Mouse (Mus musculus): ENCODE measurements around the gene Cyp4a31. TPM values are rescaled to one million over a fixed set of nuclear protein-coding genes. Genes with fewer than 3 reads are reported as not detected.
"Not testable (repeated sequence)": the region's sequence is repeated elsewhere in the genome, so short reads cannot be mapped to it uniquely, and the experiment has no call there.

Cyp4a31 gene
- not detected in 3 replicates for total RNA-seq (2017)

DNA sequence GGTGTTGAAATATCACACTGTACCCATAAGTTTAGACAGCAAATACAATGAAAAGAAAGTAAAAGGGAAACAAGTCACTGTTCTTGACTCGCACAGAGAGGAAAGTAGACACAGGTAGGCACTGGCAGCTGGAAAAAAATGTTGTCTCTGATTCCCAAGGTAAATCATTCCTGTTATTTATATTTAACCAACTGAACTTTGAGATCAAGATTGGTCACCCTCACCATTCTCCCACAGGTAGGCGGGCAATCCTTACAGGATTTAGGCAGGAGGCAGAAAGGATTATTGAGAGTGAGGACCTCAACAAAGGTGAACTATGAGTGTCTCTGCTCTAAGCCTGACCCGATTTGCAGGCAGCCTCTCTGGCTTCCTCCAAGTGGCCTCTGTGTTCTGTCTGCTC, at the start of gene Cyp4a31:
Cyp4a31 (plus strand) TSS at position 249 of the 400 bp plus-strand sequence.
- ATAC-seq (replicated peaks; ENCODE audit: insufficient number of reproducible peaks, low FRiP score, low TSS enrichment, poor library complexity, severe bottlenecking): no peak

- ATAC-seq (replicated peaks; ENCODE audit: insufficient number of reproducible peaks, low FRiP score, low TSS enrichment, poor library complexity, severe bottlenecking): not testable (repeated sequence)
Observed at GRCm38 (mm10) chr4:115513964-115514363, 49.5 kb upstream of the Cyp4a31 start.

- ATAC-seq (replicated peaks; ENCODE audit: insufficient number of reproducible peaks, low FRiP score, low TSS enrichment, poor library complexity, severe bottlenecking): not testable (repeated sequence)
Observed at GRCm38 (mm10) chr4:115518000-115518399, 45.4 kb upstream of the Cyp4a31 start, which contains the start of gene Cyp4a10. Gene Cyp4a10 (plus strand): TSS chr4:115518264.

GRCm38 (mm10) chr4:115519444-115519843, 44.0 kb upstream of the Cyp4a31 start:
- no peak for ATAC-seq (replicated peaks; ENCODE audit: insufficient number of reproducible peaks, low FRiP score, low TSS enrichment, poor library complexity, severe bottlenecking)

DNA sequence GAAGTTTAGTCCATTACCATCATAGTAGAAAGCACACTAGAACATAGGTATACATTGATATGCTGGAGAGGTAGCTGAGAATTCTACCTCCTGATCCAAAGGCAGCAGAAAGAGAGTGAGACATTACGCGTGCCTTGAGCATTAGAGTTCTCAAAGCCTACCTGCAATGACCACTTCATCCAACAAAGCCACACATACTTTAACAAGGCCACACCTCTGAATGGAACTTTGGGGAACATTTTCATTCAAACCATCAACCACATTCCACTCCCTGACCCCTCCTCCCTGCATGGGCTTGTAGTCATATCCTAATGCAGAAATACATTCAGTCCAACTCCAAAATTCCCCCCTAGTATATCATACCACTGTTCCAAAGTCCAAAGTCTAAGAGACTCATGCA, 41.7 kb upstream of the Cyp4a31 start:
- no peak for ATAC-seq (replicated peaks; ENCODE audit: insufficient number of reproducible peaks, low FRiP score, low TSS enrichment, poor library complexity, severe bottlenecking)

DNA sequence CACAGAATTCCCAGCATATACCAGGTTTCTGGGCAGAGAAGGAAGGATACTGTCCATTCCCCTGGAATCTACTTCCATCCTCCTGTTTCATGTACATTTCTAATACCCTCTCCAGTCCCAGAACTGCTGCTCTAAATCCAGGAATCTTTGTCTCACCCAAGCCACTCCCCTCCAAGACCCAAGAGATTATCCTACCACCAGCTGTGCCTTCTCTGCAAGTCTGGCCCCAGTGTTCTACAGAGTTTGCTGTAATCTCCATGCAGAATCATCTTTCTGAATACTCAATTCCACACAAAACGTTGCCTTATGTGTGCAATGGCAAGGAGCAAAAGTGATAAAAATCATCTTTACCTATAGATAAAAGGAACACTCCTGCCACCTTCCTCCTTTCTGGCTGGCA, 18.3 kb upstream of the Cyp4a31 start:
- ATAC-seq (replicated peaks; ENCODE audit: insufficient number of reproducible peaks, low FRiP score, low TSS enrichment, poor library complexity, severe bottlenecking): no peak

DNA sequence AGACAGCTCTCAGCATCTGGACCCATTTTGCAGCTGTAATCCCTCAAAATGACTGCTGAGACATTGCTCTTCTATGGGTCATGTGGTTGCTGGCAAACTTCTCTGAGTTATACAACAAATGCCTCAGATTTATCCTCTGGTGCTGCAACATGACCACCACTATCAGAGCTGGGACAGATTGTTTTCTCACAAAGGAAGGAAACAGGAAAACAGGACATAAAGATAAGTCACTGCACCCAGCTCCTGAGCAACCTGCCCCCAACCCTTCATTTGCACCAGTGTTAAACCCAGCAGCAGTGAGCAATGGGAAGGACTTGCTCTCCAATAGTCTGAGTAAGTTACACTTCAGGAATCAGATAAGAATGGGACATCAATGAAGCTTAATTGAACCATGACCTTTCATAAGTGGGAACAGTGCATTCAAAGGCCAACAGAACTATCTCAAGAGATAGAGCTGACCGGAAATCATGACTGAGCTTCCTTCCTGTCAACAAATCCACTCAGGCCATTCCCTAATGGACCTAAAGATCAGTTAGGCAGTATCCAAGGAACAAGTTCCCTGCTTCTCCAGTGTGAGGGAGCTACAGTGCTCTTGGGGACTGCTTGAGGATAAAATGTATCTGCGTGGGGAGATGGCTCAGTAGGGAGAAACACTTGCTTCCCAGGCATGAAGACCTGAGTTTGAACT, 17.2 kb upstream of the Cyp4a31 start:
- no peak for ATAC-seq (replicated peaks; ENCODE audit: insufficient number of reproducible peaks, low FRiP score, low TSS enrichment, poor library complexity, severe bottlenecking)

- no peak for ATAC-seq (replicated peaks; ENCODE audit: insufficient number of reproducible peaks, low FRiP score, low TSS enrichment, poor library complexity, severe bottlenecking)
Observed at GRCm38 (mm10) chr4:115552726-115553125, 10.7 kb upstream of the Cyp4a31 start.

GRCm38 (mm10) chr4:115555513-115555912, 7.9 kb upstream of the Cyp4a31 start:
- ATAC-seq (replicated peaks; ENCODE audit: insufficient number of reproducible peaks, low FRiP score, low TSS enrichment, poor library complexity, severe bottlenecking): no peak

DNA sequence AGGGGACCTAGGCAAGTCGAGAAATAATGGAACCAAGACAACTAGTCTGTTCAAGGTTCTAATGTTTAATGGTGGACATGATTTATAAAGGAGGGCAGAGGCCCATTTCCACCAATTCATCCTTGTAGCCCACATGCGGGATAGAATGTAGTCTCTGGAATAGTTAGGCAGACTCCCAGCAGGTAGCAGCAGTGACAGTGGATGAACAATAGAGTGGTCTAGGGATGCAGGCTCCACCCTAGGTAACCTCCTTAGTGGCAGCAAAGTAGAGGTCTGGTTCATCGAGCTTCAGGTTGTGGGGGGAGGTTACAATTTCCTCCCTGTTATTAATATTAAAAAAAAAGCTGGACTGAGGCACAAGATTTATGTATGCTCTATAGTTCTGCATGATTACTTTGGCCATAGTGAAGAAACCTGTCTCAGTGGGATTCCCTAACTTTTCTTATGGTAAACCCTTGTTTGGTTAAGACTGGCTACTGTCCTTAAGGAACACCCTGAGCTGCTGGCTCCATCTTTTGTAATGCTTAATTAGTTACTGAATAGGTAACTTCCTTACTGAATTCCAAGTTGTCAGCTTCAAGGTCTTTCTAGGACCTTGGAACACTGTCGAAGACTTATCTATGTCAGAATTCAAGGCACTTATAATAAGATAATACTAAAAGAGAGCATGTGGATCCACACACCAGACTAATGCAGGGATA, 5.4 kb upstream of the Cyp4a31 start:
- no peak for ATAC-seq (replicated peaks; ENCODE audit: insufficient number of reproducible peaks, low FRiP score, low TSS enrichment, poor library complexity, severe bottlenecking)

- not testable (repeated sequence) for ATAC-seq (replicated peaks; ENCODE audit: insufficient number of reproducible peaks, low FRiP score, low TSS enrichment, poor library complexity, severe bottlenecking)
Observed at GRCm38 (mm10) chr4:115561236-115561635, 2.2 kb upstream of the Cyp4a31 start.

DNA sequence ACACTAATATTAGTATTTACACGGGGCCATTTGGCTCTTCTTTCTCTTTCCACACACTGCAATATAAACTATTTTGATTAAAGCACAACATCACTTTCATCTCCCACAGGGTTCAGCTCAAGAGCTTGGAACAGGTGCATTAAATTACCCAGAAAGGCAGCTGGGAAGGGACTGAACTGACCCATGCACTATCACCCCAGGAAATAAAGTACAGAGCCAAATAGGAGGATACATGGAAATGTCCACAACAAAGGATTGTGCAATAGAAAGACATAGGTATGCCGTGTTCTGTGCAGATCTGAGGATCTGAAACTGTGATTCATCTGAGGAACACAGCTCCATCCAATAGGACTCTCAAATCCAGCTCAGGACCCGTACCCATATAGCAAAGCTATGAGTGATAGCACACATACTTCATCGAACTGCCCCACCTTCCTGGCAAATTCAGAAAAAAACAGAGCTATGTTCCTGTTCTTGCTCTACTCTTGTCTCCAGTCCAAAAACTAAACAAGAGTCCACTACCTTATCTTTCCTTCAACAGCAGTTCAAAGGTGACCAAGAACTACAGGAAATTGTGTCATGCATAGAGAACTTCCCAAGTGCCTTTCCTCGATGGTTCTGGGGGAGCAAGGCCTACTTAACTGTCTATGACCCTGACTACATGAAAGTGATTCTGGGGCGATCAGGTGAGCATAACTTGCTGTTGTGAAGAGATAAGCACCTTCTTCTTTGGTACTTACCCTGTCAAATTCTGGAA, 1.2 kb downstream of the Cyp4a31 start:
- not testable (repeated sequence) for ATAC-seq (replicated peaks; ENCODE audit: insufficient number of reproducible peaks, low FRiP score, low TSS enrichment, poor library complexity, severe bottlenecking)

- ATAC-seq (replicated peaks; ENCODE audit: insufficient number of reproducible peaks, low FRiP score, low TSS enrichment, poor library complexity, severe bottlenecking): no peak
Observed at GRCm38 (mm10) chr4:115575255-115575654, 11.8 kb downstream of the Cyp4a31 start.

GRCm38 (mm10) chr4:115575776-115576175, 12.3 kb downstream of the Cyp4a31 start:
- ATAC-seq (replicated peaks; ENCODE audit: insufficient number of reproducible peaks, low FRiP score, low TSS enrichment, poor library complexity, severe bottlenecking): no peak

GRCm38 (mm10) chr4:115583036-115583435, 19.6 kb downstream of the Cyp4a31 start:
- ATAC-seq (replicated peaks; ENCODE audit: insufficient number of reproducible peaks, low FRiP score, low TSS enrichment, poor library complexity, severe bottlenecking): no peak

- ATAC-seq (replicated peaks; ENCODE audit: insufficient number of reproducible peaks, low FRiP score, low TSS enrichment, poor library complexity, severe bottlenecking): no peak
Observed at GRCm38 (mm10) chr4:115596357-115596756, 32.9 kb downstream of the Cyp4a31 start.

DNA sequence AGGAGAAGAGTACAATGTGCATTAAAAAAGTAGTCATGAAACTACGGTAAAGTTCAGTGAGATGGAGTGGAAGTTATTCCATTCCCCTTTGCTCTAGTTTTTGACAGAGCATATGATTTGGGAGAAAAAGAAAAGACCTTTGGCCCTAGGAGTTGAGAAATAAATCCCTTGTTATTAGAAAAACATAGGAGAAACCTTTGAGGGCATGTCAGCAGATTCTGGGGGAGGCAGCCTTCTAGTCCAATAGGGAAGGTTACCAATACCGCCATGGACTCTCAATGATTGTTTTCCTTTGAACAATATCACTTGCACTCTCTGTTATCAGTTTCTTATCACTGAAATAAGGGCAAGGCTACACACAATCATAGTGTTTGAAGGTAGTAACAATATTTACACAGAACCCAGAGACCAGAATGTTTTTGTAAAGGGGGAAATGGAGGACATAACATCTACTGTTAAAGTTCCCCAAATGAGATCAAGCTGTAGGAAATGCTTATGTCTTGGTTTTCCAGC, 33.4 kb downstream of the Cyp4a31 start:
- ATAC-seq (replicated peaks; ENCODE audit: insufficient number of reproducible peaks, low FRiP score, low TSS enrichment, poor library complexity, severe bottlenecking): no peak

DNA sequence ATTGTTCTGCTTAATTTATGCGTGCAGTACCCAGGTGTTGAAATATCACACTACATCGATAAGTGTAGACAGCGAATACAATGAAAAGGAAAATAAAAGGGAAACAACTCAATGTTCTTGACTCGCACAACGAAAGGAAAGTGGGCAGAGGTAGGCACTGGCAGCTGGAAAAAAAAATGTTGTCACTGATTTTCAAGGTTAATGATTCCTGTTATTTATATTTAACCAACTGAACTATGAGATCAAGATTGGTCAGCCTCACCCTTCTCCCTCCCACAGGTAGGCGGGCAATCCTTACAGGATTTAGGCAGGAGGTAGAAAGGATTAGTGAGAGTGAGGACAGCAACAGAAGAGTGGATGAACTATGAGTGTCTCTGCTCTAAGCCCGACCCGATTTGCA, 37.2 kb downstream of the Cyp4a31 start, which contains the start of gene Cyp4a32:
Cyp4a32 (plus strand) TSS at position 359 of the 400 bp plus-strand sequence.
- ATAC-seq (replicated peaks; ENCODE audit: insufficient number of reproducible peaks, low FRiP score, low TSS enrichment, poor library complexity, severe bottlenecking): not testable (repeated sequence)

GRCm38 (mm10) chr4:115614005-115614404, 50.6 kb downstream of the Cyp4a31 start:
- no peak for ATAC-seq (replicated peaks; ENCODE audit: insufficient number of reproducible peaks, low FRiP score, low TSS enrichment, poor library complexity, severe bottlenecking)
